9 mouse cellular contexts compared by ENCODE assay signal in genomic region chr4:134682423-134682822, GRCm38 (mm10). TPM values are rescaled to one million over a fixed set of nuclear protein-coding genes. Genes with fewer than 3 reads are reported as not detected.
DNase-seq lines count a peak whose midpoint lies in the region; ATAC-seq and TF ChIP-seq lines count a peak whose summit lies in the region.
"Had no signal": no experiment of that assay in that cellular context is flagged by ENCODE, and none has a peak within 500 bp of the region (broad histone marks: within the 10 kb centered on the region; RNA-seq: fewer than 3 reads in every experiment).

No protein-coding gene starts in this region.

- H3K27me3 ChIP-seq in kidney, embryonic 15.5 days = no peaks in the 10 kb centered on the region
- no peaks in the 10 kb centered on the region for H3K27me3 ChIP-seq in limb, embryonic 15.5 days
- H3K27me3 ChIP-seq in forebrain, embryonic 15.5 days = no peaks in the 10 kb centered on the region

- ATAC-seq in kidney, embryonic 15.5 days (replicated peaks; ENCODE audit: low FRiP score) = 0 out of 2 replicates have a peak, but pooled peaks have one; percentile 41
- ATAC-seq in limb, embryonic 15.5 days (ENCODE audit: insufficient number of reproducible peaks, low FRiP score, low TSS enrichment, low read depth) = 0 out of 2 replicates have a peak, but pooled peaks have one; percentile 22
- ATAC-seq in forebrain, embryonic 15.5 days (replicated peaks) = no peak

- intact Hi-C loops in left cerebral cortex, postnatal 25 days (cut with DNase I) = loop anchor here (5.0 kb wide), 1 partner anchor 40 kb away; no protein-coding TSS in a partner anchor

- 60% methylated on average over 8 of the region's 8 CpGs for WGBS in kidney, embryonic 15.5 days
- 59% methylated on average over 8 of the region's 8 CpGs for WGBS in limb, embryonic 15.5 days
- WGBS in forebrain, embryonic 15.5 days = 85% methylated on average over 8 of the region's 8 CpGs

- no peak overlapping the region for H3K9ac ChIP-seq in kidney, embryonic 15.5 days
- no peak overlapping the region for H3K9ac ChIP-seq in limb, embryonic 15.5 days
- no peak overlapping the region for H3K9ac ChIP-seq in forebrain, embryonic 15.5 days (replicated peaks)

- H3K27ac ChIP-seq in kidney, embryonic 15.5 days = peak overlapping the region; percentile 59
- peak overlapping the region; percentile 60; the same call in 1 of the 2 replicates for H3K27ac ChIP-seq in cortical plate, adult 2 months (ENCODE audit: insufficient read depth, low read length)
- peak overlapping the region; percentile 69 for H3K27ac ChIP-seq in limb, embryonic 15.5 days
- H3K27ac ChIP-seq in forebrain, embryonic 15.5 days (replicated peaks) = no peak overlapping the region; the same call in 1 of the 2 replicates

- no peaks in the 10 kb centered on the region for H3K36me3 ChIP-seq in kidney, embryonic 15.5 days
- no peaks in the 10 kb centered on the region for H3K36me3 ChIP-seq in limb, embryonic 15.5 days
- no peaks in the 10 kb centered on the region for H3K36me3 ChIP-seq in forebrain, embryonic 15.5 days
- H3K36me3 ChIP-seq: G1E had no signal

- no peak overlapping the region for H3K4me3 ChIP-seq in kidney, embryonic 15.5 days (replicated peaks)
- no peak overlapping the region for H3K4me3 ChIP-seq in cortical plate, adult 2 months (ENCODE audit: insufficient read depth, low read length)
- H3K4me3 ChIP-seq in limb, embryonic 15.5 days = no peak overlapping the region
- no peak overlapping the region for H3K4me3 ChIP-seq in forebrain, embryonic 15.5 days

- TF ChIP-seq POLR2A in cortical plate, adult 2 months (IDR thresholded peaks at IDR 0.05; ENCODE audit: extremely low read depth, insufficient read depth, low read length) = no peak

- no peak for DNase-seq in kidney, postnatal 4 days
- peak; percentile 72 for DNase-seq in R1 (ENCODE audit: low read depth, low spot score)
- DNase-seq in left cerebral cortex, postnatal 25 days (ENCODE audit: low spot score in 2 of 2) = no peak
- DNase-seq: gastrocnemius, postnatal 36 days had no signal

- peaks cover 44% of the 10 kb centered on the region for H3K4me1 ChIP-seq in kidney, embryonic 15.5 days
- peaks cover 16% of the 10 kb centered on the region for H3K4me1 ChIP-seq in cortical plate, adult 2 months (ENCODE audit: control insufficient read depth, insufficient read depth, low read length)
- H3K4me1 ChIP-seq in limb, embryonic 15.5 days = peaks cover 45% of the 10 kb centered on the region
- H3K4me1 ChIP-seq in forebrain, embryonic 15.5 days = peaks cover 28% of the 10 kb centered on the region

- peaks cover 3% of the 10 kb centered on the region; the same call in 1 of the 2 replicates for H3K9me3 ChIP-seq in kidney, embryonic 15.5 days (replicated peaks)
- H3K9me3 ChIP-seq in limb, embryonic 15.5 days = no peaks in the 10 kb centered on the region
- no peaks in the 10 kb centered on the region for H3K9me3 ChIP-seq in forebrain, embryonic 15.5 days
- H3K9me3 ChIP-seq: G1E had no signal

- no peak for TF ChIP-seq CTCF in cortical plate, adult 2 months (IDR thresholded peaks at IDR 0.05; ENCODE audit: extremely low read depth, insufficient read depth, low read length)

- H3K4me2 ChIP-seq in kidney, embryonic 15.5 days = 0 out of 2 replicates have a peak overlapping the region, but pooled peaks have one; percentile 33
- no peak overlapping the region for H3K4me2 ChIP-seq in limb, embryonic 15.5 days
- no peak overlapping the region for H3K4me2 ChIP-seq in forebrain, embryonic 15.5 days (replicated peaks)

RNA-seq across cellular contexts. Expression of gene Man1c1, which starts 21.7 kb away (rescaled TPM):
- polyA plus RNA-seq in kidney, embryonic 15.5 days (2015; fragmentation: Nextera tagmentation; extraction: Ambion mirVana) = 4.3 and 5.1 TPM in 2 replicates
- polyA plus RNA-seq in cortical plate, adult 2 months (2012; rRNA removed) = 18.9 and 20.5 TPM in 2 replicates
- 4.7 and 5.6 TPM in 2 replicates for polyA plus RNA-seq in limb, embryonic 15.5 days (2015; fragmentation: Nextera tagmentation; extraction: Ambion mirVana)
- 2.5 and 2.6 TPM in 2 replicates for polyA plus RNA-seq in forebrain, embryonic 15.5 days (2015; fragmentation: Nextera tagmentation; extraction: Ambion mirVana)
- total RNA-seq in left cerebral cortex, postnatal 25 days (2021) = 10 to 100 TPM; 42.3 to 42.7 TPM
- polyA plus RNA-seq: G1E had no signal
